Mouse (Mus musculus): ENCODE data around the gene Ccdc89. TPM values are rescaled to one million over a fixed set of nuclear protein-coding genes. Genes with fewer than 3 reads are reported as not detected.

Gene Ccdc89
- total RNA-seq, 2 experiments from 2014 or later: 0.20 to 0.31 TPM

GRCm38 (mm10) chr7:90473511-90473910 lies 47.1 kb downstream of the Ccdc89 start:
- DNase-seq: no peak

DNA sequence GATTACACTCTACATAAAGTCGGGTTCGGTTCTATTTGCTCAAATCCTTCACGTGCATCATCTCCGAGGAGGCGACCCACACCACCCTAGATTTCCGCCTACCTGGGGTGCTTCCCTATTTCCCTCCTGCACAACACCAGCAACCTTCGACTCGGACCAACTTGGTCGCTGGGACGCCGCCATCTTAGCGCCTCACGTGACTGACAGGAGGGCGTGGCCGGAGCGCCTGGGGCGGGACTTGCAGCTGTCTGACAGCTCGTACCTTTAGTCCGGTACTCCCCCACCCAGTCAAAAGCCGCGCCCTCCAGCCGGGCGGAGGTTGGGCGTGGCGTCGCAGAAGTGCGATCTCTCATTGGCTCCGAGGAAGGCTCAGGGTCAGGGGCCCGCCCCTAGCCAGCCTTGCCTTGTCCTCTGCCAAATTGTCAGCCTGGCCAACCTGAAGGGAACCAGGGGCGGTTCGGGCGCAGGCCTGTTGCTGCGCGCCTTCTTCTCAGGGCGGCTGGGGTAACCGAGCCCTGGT lies 49.5 kb downstream of the Ccdc89 start, which contains the start of gene Tmem126b:
Gene Tmem126b, minus strand, starts transcription at position 209 of the 520 bp plus-strand sequence.
- DNase-seq: peak; percentile 100

- DNase-seq: no peak
These were observed 50.2 kb downstream of the Ccdc89 start, which contains the start of gene Dlg2 for GRCm38 (mm10) chr7:90476313-90477245. Dlg2 (plus strand) TSS chr7:90476672.

Other genes starting within 250 kb of the Ccdc89 start
- not detected for gene Ccdc83, start 160.8 kb upstream of the Ccdc89 start, total RNA-seq (2021)
- gene Sytl2, start 124.3 kb upstream of the Ccdc89 start, total RNA-seq (2021): 1 to 10 TPM; 2.1 to 3.3 TPM
- gene Crebzf, start 16.2 kb downstream of the Ccdc89 start, total RNA-seq (2021): 10 to 100 TPM; 18.7 to 20.5 TPM
- 100 to 1,000 TPM; 128 to 129 TPM for gene Tmem126a, start 30.7 kb downstream of the Ccdc89 start, total RNA-seq (2021)
- 10 to 100 TPM; 27.2 to 29.4 TPM for gene Tmem126b, start 49.4 kb downstream of the Ccdc89 start, total RNA-seq (2021)
- 1 to 10 TPM; 1.7 to 2.3 TPM for gene Dlg2, start 50.1 kb downstream of the Ccdc89 start, total RNA-seq (2021)

Measured in heart, adult 18-20 months (tissue).